Mouse (Mus musculus) hindbrain, embryonic 11.5 days (tissue): Measurements from ENCODE around the gene Prr23a1. TPM values are rescaled to one million over a fixed set of nuclear protein-coding genes. Genes with fewer than 3 reads are reported as not detected.

Source experiments
- ATAC-seq: fragments of 200-750 bp; cut with Nextera tagmentation; 2 replicates; pipeline ENCODE4 v1.8.0; 2017; ENCODE audit warnings: mild to moderate bottlenecking, moderate TSS enrichment, moderate library complexity; ENCODE audit not compliant: low FRiP score
- DNase-seq: peaks from one replicate; pipeline ENCODE4 v3.0.0-alpha.2; 2015; ENCODE audit warnings: low spot score
- H3K27ac ChIP-seq: fragments of 300-500 bp; sonication (generic); 2 replicates; pipeline ENCODE4 v1.5.1; 2014; ENCODE audit warnings: mild to moderate bottlenecking, low read depth, low read length
- H3K27me3 ChIP-seq: fragments of 300-500 bp; sonication (generic); 2 replicates; pipeline ENCODE4 v1.6.1; 2014; ENCODE audit warnings: mild to moderate bottlenecking, low read length, moderate library complexity, mixed read lengths; ENCODE audit not compliant: control insufficient read depth, insufficient read depth
- H3K36me3 ChIP-seq: fragments of 300-500 bp; sonication (generic); 2 replicates; pipeline ENCODE4 v1.6.1; 2014; ENCODE audit warnings: mild to moderate bottlenecking, low read length, moderate library complexity, mixed read lengths; ENCODE audit not compliant: control insufficient read depth, insufficient read depth
- H3K4me1 ChIP-seq: fragments of 300-500 bp; sonication (generic); replicated peaks from 2 replicates; pipeline ENCODE4 v1.6.1; 2014; ENCODE audit warnings: low read length, mixed read lengths; ENCODE audit not compliant: control insufficient read depth, insufficient read depth
- H3K4me2 ChIP-seq: fragments of 300-500 bp; sonication (generic); replicated peaks from 2 replicates; pipeline ENCODE4 v1.6.1; 2014; ENCODE audit warnings: mild to moderate bottlenecking, low read depth, low read length
- H3K4me3 ChIP-seq: fragments of 300-500 bp; sonication (generic); 2 replicates; pipeline ENCODE4 v1.5.1; 2014; ENCODE audit warnings: low read depth, low read length
- H3K9ac ChIP-seq: fragments of 300-500 bp; sonication (generic); 2 replicates; pipeline ENCODE4 v1.6.1; 2014; ENCODE audit warnings: low read depth, low read length
- H3K9me3 ChIP-seq: fragments of 300-500 bp; sonication (generic); 2 replicates; pipeline ENCODE4 v1.6.1; 2016; ENCODE audit warnings: low read length; ENCODE audit not compliant: control insufficient read depth
- WGBS: fragments of 180-500 bp; shearing (Covaris S2); extraction: QIAGEN DNeasy Blood & Tissue Kit; methylation state at CpG from one replicate; pipeline ENCODE4 v1.1.7; 2014; 5-methylcytosine and 5-hydroxymethylcytosine counted together
- polyA plus RNA-seq: library from polyadenylated mRNA; unstranded; fragments of >200 nt; fragmentation: Nextera tagmentation; extraction: Ambion mirVana; gene quantifications from 2 replicates; pipeline ENCODE4 v1.2.1, GENCODE M21; 2014

Gene Prr23a1
- polyA plus RNA-seq, 1 experiment from 2014 or later = not detected

GRCm38 (mm10) chr9:98864571-98864970 is 22.3 kb downstream of the Prr23a1 start, which contains the start of gene Prr23a3:
TSS of gene Prr23a3 (plus strand) at chr9:98864767.
- H3K27ac ChIP-seq = no peak within 1 kb of the TSS
- ATAC-seq (no peak), DNase-seq (no peak)
- H3K36me3 ChIP-seq = no peaks in the 10 kb centered on the region
- no peak within 1 kb of the TSS for H3K4me3 ChIP-seq
- H3K4me1 ChIP-seq = no peaks in the 10 kb centered on the region
- H3K27me3 ChIP-seq = no peaks in the 10 kb centered on the region
- H3K9ac ChIP-seq = no peak within 1 kb of the TSS
- 61% methylated on average over 22 of the region's 22 CpGs for WGBS
- no peaks in the 10 kb centered on the region for H3K9me3 ChIP-seq
- H3K4me2 ChIP-seq = no peak within 1 kb of the TSS

Other genes starting within 250 kb of the Prr23a1 start
- gene Mrps22, start 240.8 kb upstream of the Prr23a1 start, polyA plus RNA-seq = 74.6 and 76.8 TPM in 2 replicates
- gene Prr23a2, start 14.0 kb downstream of the Prr23a1 start, polyA plus RNA-seq = not detected in 2 replicates
- gene Prr23a3, start 22.3 kb downstream of the Prr23a1 start, polyA plus RNA-seq = not detected in 2 replicates
- gene 7420426K07Rik, start 60.6 kb downstream of the Prr23a1 start, polyA plus RNA-seq = not detected in 2 replicates
- gene Foxl2, start 112.8 kb downstream of the Prr23a1 start, polyA plus RNA-seq = 1.0 and 1.3 TPM in 2 replicates
- gene Faim, start 143.9 kb downstream of the Prr23a1 start, polyA plus RNA-seq = 92.0 and 96.3 TPM in 2 replicates
- gene Gm1123, start 193.2 kb downstream of the Prr23a1 start, polyA plus RNA-seq = not detected in 2 replicates